Mouse (Mus musculus) cerebellum, adult 9-11 months (tissue): ENCODE measurements around the gene Tmem211.

ENCODE experiments used
- DNase-seq: peaks from one replicate; pipeline ENCODE4 v3.0.0; 2022

The Tmem211 gene

DNA sequence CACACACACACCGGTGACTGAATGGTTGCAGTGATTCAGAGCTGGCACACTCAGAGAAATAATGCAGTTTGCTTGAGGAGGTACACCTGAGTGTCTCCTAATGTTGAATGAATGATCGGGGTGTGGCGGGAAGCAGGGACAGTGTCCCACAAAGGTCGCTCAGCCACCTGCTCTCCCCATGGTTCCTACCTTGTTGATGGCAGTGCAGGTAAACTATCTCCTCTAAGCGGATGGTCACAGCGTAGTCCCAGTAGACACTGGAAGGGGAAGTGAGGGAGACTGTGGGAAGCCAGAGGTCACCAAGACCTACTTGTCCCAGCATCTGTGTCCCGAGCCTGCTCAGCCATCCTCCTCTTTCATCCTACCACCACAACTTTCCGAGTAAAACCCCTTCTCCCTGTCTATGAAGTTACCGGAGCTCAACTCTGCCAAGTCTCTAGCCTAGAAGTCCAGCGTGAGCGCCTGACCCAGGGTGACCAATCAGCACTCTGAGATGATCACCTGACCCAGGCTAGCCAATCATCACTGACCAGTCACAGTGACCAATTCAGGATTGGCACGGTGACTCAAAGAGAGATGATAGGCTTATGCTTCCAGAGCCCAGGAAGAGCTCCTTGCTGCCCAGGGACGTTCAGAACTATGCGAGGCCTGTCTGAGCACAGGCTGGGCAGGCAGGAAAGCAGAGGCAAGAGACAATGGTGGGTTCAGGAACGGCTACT lies 53.6 kb downstream of the Tmem211 start:
- DNase-seq: peak; percentile 57

DNA sequence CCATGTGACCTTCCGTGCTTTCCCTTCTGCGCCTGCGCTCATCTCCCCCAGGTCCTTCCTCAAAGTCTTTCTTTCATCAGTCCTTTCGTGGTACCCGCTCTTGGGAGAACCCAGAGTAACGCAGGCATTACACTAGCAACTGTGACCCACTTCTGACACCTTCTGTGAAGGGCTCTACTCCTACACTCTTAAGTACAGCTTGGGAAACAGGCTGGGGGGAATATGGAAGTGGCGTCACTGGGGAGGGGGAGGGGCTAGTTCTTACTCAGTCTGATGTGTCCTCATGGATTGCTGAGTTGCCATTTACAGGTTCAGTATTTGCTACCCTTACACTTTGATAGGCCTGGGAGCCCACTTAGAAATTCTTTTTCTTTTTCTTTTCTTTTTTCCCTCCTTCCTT lies 54.8 kb downstream of the Tmem211 start:
- no peak for DNase-seq

DNA sequence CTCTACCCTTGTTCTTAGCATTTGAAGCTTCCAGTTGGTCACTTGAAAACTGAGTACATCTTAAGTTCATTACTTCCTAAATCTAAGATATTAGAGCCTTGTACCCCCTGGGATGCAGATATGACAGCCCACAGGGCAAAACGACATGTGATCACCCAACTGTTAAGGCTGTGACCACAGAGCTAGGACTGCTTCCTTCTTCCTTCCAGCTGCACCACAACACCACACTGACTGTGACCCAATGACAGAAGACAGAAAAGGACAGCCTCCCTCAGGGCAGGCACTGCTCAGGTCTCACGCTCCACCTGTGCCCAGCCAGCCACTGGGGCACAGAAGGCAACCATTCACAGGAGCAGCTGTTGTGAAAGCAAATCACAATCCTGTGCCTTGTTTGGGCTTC lies 57.0 kb downstream of the Tmem211 start:
- DNase-seq: no peak

DNA sequence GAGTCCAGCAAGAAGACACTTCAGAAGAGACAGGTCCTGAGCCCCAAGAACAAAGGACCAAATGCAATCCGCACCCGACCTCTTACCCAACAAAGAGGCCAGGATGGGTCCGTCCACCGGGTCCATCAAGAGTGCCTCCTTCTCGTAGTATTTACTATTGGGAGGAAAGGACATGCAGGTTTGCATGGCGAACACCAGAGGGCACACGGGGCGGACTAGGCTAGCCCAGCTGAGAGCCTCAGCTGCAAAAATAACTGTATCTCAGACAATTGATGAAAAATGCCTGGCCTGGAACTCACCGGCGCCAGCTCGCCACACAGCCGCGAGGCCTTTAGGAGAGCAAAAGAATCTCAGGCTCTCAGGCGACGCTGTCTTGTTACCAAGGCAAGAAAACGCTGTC lies 58.8 kb downstream of the Tmem211 start:
- DNase-seq: peak; percentile 45

DNA sequence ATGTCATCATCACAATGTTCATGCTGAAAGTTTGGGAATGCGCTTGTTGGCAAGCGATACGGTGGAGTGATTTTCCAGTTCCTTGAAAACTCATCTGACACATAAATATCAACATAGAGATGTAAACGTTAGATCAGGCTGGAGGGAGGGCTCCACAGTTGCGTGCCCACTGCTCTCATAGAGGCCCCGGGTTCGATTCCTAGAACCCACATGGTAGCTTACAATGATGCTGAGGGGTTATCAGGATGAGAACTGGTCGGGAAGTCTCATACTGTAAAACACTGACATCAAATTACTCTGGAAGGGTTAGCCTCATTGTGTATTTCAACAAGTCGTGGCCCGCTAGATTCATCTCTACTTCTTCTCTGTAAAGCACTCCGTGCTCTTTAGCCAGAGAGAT lies 59.3 kb downstream of the Tmem211 start:
- DNase-seq: no peak

DNA sequence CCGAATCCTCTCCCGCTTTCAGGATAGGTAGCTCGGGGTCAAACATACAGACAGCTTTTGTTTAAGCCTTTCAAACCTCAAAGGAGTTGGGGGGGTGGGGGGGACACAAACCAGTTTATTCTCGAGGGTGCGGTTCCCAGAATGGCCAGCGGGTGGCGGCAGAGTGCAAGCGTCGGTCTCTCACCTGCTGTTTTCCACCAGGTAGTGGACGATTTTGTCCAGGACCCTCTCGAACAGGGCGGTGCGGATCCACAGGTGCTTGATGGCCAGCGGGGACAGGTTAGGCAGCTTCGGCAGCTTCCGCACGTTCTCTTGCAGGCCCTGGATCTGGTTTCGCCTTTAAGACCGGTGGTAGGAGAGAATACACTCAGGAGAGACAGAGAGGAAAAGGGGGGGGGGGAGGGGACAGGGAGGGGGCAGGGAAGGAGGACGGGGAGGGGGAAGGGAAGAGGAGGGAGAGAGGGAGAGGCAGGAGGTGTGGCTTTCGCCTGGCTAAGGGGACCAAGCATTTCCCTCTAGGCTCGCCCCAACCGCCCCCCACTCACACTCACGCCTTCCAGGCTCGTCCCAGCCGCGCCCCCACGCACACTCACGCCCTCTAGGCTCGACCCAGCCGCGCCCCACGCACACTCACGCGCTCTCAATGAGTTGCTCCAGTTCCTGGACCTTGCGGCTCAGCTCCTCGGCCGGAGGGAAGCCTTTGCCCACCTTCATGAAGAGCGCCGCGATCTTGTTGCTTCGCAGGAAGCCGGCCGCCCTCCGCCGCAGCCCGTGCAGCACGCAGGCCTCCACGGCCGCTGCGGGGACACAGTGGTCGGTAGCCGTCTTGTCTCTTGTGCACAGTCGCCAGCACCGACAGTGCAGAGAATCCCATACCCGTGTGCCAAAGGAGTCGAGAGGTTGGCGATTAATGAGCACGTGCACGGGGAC lies 60.1 kb downstream of the Tmem211 start:
- peak; percentile 86 for DNase-seq

DNA sequence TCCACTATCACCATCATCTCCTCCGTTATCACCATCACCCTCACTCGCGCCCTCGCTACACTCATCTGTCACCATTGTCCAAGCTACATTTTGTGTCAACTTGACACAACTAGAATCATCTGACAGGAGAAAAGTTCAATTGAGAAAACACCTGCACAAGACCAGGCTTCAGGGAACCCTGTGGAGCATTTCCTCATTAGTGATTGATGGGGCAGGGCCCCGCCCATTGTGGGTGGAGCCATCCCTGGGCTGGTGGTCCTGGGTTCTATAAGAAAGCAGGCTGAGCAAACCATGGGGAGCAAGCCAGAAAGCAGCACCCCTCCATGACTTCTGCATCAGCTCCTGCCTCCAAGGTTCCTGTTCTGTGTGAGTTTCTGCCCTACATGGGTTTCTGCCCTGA lies 61.1 kb downstream of the Tmem211 start:
- DNase-seq: peak; percentile 58

DNA sequence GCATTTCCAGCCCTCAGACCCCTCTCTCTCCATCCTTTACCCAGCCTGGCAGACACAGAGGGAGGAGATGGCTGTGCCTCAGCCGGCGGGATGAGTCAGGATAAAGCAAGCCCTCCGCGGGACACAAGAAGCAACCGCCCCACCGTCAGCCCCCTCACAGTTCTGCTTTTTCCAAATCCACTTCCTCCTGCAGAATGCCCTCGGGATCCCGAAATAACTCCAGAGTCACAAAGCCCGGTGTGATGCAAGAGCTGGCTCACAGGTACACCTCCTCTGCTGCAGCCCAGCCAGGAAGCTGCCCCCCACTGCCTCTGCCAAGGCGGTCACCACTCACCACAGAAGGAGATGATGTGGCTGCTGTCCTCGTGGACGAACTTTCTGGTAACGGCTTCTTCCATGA lies 61.8 kb downstream of the Tmem211 start:
- peak; percentile 68 for DNase-seq
